Mouse (Mus musculus): ENCODE measurements at regions not wholly inside any gene's neighbourhood (a gene's known extent, or its start where the extent isn't known, plus 50 kb on each side); places are given as distances from the start of the nearest gene placed in this dataset.
A peak's percentile ranks its signal among the peaks of the same experiment; 100 is the strongest.

DNA sequence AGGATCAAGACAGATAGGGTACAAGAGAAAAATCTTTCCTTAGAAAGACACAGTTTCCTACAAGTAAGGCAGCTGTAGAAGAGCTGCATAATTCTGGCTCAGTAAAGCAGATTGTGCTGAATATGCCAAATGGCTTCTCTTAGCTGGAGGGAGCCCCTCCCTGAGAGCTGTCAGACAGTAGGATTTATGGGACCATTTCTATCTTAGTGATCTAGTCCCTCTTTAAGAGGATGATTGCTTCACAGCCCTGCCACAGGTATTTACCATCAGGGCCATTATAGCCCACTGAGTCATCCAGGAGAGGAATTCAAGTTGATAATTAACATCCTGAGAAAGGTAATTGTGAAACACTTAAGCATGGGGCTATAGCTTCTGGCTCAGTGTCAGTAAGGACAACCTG is 101.5 kb upstream of the Cypt1 start:
- DNase-seq (ENCODE audit: extremely low read depth, insufficient read length, low spot score) = no peak

DNA sequence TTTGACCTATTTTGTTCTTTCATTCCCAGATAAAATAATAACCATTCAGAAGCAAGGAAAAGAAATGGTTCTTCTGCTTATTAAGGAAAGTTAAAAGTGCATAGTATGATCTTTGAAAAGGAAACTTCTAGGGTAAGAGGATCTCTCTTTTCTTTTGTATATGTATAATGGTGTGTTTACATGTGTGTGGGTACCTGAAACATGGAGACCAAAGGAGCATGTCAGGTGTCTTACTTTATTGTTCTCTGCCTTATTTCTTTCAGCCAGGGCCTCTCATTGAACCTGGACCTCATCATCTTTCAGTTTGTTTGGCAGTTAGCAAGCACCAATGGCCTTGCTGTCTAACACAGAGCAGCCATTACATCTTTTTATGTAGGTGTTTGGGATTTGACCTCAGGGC is 101.0 kb upstream of the Cypt1 start:
- DNase-seq (ENCODE audit: extremely low read depth, insufficient read length, low spot score) = no peak

DNA sequence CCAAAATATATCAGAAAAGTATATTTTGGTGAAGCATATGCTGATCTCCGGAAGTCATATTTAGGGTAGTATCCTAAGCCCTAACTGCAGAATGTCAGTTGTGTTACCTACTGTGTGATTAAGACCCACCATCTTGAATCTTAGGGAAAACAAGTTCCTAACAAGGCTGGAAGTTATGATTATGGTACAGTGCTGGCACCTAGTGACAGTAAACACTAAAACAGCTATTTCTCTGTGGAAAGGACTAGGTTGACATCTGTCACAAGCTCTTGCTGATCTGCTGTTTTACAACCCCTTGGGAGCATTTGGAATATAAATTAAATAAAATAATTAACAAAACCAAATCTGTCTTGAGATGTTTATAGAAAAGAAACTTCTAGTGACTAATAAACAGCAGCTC is 84.6 kb upstream of the Cypt1 start:
- DNase-seq (ENCODE audit: extremely low read depth, insufficient read length, low spot score) = no peak

- peak; percentile 3 for DNase-seq (ENCODE audit: extremely low read depth, insufficient read length, low spot score)
Observed at GRCm38 (mm10) chrX:16450496-16451078, 72.1 kb upstream of the Cypt1 start.

Data from 3134 (cell line).